Mouse (Mus musculus): Measurements from ENCODE around the gene Gzmf.

- no peak for TF ChIP-seq POLR2A (IDR thresholded peaks at IDR 0.05; ENCODE audit: low read depth, low read length)
- no peak for TF ChIP-seq CTCF (IDR thresholded peaks at IDR 0.05; ENCODE audit: extremely low read depth, insufficient read length, insufficient replicate concordance, low read depth, low read length)
Observed at GRCm38 (mm10) chr14:56173396-56173795, 37.8 kb downstream of the Gzmf start.
